Mouse (Mus musculus) hindbrain, embryonic 15.5 days (tissue): ENCODE results near the gene Clec2g. TPM values are rescaled to one million over a fixed set of nuclear protein-coding genes. Genes with fewer than 3 reads are reported as not detected.
"Not testable (repeated sequence)": the region's sequence is repeated elsewhere in the genome, so short reads cannot be mapped to it uniquely, and the experiment has no call there.

Source experiments
- ATAC-seq: fragments of 200-750 bp; cut with Nextera tagmentation; 2 replicates; pipeline ENCODE4 v1.8.0; 2017; ENCODE audit warnings: low read depth, moderate number of reproducible peaks, moderate TSS enrichment; ENCODE audit not compliant: low FRiP score
- H3K27ac ChIP-seq: fragments of 300-500 bp; sonication (generic); replicated peaks from 2 replicates; pipeline ENCODE4 v1.5.1; 2015; ENCODE audit warnings: mild to moderate bottlenecking, inconsistent platforms
- H3K27me3 ChIP-seq: fragments of 300-500 bp; sonication (generic); 2 replicates; pipeline ENCODE4 v1.6.1; 2015; ENCODE audit warnings: control low read depth, inconsistent platforms
- H3K36me3 ChIP-seq: fragments of 300-500 bp; sonication (generic); 2 replicates; pipeline ENCODE4 v1.6.1; 2015; ENCODE audit warnings: control low read depth, inconsistent platforms
- H3K4me1 ChIP-seq: fragments of 300-500 bp; sonication (generic); replicated peaks from 2 replicates; pipeline ENCODE4 v1.6.1; 2015; ENCODE audit warnings: control low read depth, inconsistent platforms
- H3K4me2 ChIP-seq: fragments of 300-500 bp; sonication (generic); 2 replicates; pipeline ENCODE4 v1.6.1; 2015; ENCODE audit warnings: moderate library complexity, mild to moderate bottlenecking, inconsistent platforms
- H3K4me3 ChIP-seq: fragments of 300-500 bp; sonication (generic); 2 replicates; pipeline ENCODE4 v1.5.1; 2015; ENCODE audit warnings: mild to moderate bottlenecking, inconsistent platforms
- H3K9ac ChIP-seq: fragments of 300-500 bp; sonication (generic); 2 replicates; pipeline ENCODE4 v1.6.1; 2015; ENCODE audit warnings: inconsistent platforms
- H3K9me3 ChIP-seq: fragments of 300-500 bp; sonication (generic); 2 replicates; pipeline ENCODE4 v1.6.1; 2016; ENCODE audit warnings: control low read depth, inconsistent platforms
- WGBS: fragments of 180-500 bp; shearing (Covaris S2); methylation state at CpG from one replicate; pipeline ENCODE4 v1.1.7; 2015; 5-methylcytosine and 5-hydroxymethylcytosine counted together
- polyA plus RNA-seq: library from polyadenylated mRNA; unstranded; fragments of >200 nt; fragmentation: Nextera tagmentation; extraction: Ambion mirVana; gene quantifications from 2 replicates; pipeline ENCODE4 v1.2.1, GENCODE M21; 2015

Clec2g gene
- polyA plus RNA-seq, 1 experiment from 2014 or later, result not detected

GRCm38 (mm10) chr6:129001392-129001791 is 67.2 kb downstream of the Clec2g start:
- Histone ChIP-seq H3K9me3 (no peaks in the 10 kb centered on the region), H3K36me3 (no peaks in the 10 kb centered on the region), H3K27me3 (no peaks in the 10 kb centered on the region; the same call in 1 of the 2 replicates), H3K4me2 (no peak overlapping the region), H3K27ac (no peak overlapping the region), H3K4me1 (no peaks in the 10 kb centered on the region), H3K4me3 (no peak overlapping the region), H3K9ac (no peak overlapping the region)
- ATAC-seq, result no peak
- 95% methylated on average over 2 of the region's 2 CpGs for WGBS

DNA sequence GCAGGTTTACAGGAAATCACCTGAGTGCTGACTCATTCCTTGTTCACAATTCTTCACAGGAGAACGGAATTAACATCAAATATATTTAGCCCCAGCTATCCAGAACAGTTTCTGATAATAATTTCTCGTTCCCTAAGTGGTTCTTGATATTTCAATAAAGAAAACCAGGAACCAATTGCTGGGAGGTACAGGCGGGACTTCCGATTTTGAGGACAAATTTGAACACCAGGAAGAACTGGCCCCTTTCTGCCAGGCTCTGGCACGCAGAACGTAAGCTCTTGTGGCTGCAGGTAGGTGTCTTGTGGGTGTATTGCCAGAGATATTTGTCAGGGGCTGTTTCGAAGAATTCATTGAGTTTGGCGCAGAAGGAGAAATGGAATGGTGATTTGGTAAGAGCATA is 74.4 kb downstream of the Clec2g start:
- Histone ChIP-seq H3K9ac (no peak overlapping the region), H3K27me3 (no peaks in the 10 kb centered on the region), H3K4me2 (no peak overlapping the region), H3K36me3 (no peaks in the 10 kb centered on the region), H3K9me3 (no peaks in the 10 kb centered on the region), H3K27ac (no peak overlapping the region), H3K4me1 (no peaks in the 10 kb centered on the region), H3K4me3 (no peak overlapping the region)
- WGBS, result 94% methylated on average over 8 of the region's 8 CpGs
- no peak for ATAC-seq

GRCm38 (mm10) chr6:129009846-129010504 is 75.8 kb downstream of the Clec2g start:
- H3K4me3 ChIP-seq, H3K4me1 ChIP-seq, H3K27ac ChIP-seq, ATAC-seq, H3K9me3 ChIP-seq, H3K27me3 ChIP-seq, H3K9ac ChIP-seq, H3K36me3 ChIP-seq, H3K4me2 ChIP-seq: not testable (repeated sequence)
- 87% methylated on average over 7 of the region's 7 CpGs for WGBS

- no peak for ATAC-seq
- H3K4me3 ChIP-seq, result no peak overlapping the region
- H3K36me3 ChIP-seq, result no peaks in the 10 kb centered on the region
- WGBS, result 83% methylated on average over 3 of the region's 3 CpGs
- no peak overlapping the region for H3K4me2 ChIP-seq
- H3K9me3 ChIP-seq, result no peaks in the 10 kb centered on the region
- no peaks in the 10 kb centered on the region for H3K27me3 ChIP-seq
- H3K27ac ChIP-seq, result no peak overlapping the region
- no peak overlapping the region for H3K9ac ChIP-seq
- no peaks in the 10 kb centered on the region for H3K4me1 ChIP-seq
These were observed 76.3 kb downstream of the Clec2g start for GRCm38 (mm10) chr6:129010505-129010873.

DNA sequence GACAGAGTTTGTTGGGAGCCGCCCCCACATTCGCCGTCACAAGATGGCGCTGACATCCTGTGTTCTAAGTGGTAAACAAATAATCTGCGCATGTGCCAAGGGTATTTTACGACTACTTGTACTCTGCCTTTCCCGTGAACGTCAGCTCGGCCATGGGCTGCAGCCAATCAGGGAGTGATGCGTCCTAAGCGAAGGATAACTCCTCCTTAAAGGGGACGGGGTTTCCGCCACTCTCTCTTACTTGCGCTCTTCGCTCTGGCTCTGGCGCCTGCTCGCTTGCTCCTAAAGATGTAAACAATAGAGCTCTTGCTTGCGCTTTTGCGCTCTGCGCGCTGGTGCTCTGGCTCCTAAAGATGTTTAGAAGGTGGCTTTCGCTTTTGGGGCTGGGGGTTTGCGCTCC is 77.8 kb downstream of the Clec2g start:
- H3K4me3 ChIP-seq, H3K4me2 ChIP-seq, H3K4me1 ChIP-seq, H3K9me3 ChIP-seq, H3K27me3 ChIP-seq, H3K9ac ChIP-seq, H3K36me3 ChIP-seq, H3K27ac ChIP-seq, ATAC-seq: not testable (repeated sequence)
- 97% methylated on average over 21 of the region's 23 CpGs for WGBS

DNA sequence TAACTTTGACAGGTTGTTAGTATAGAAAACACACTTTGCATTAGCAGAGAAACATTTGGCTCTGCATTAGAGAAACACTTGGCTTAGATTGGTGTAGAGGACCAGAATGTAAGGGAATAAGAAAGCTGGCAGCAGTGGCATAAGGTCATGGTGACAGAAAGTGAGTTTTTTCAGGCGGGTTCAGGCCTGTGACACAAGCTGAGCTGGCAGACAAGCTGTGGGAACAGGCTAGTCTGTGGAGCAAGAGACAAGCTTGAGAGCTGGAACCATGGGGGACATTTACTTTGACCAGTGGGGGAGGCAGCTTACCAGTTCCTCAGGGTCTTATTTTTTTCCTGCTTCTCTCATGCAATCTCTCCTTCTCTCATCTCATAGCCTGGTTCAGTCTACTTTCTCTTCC is 78.8 kb downstream of the Clec2g start:
- 69% methylated on average over 1 of the region's 1 CpGs for WGBS
- Histone ChIP-seq H3K4me3 (no peak overlapping the region), H3K36me3 (no peaks in the 10 kb centered on the region), H3K9me3 (no peaks in the 10 kb centered on the region), H3K4me1 (no peaks in the 10 kb centered on the region), H3K27me3 (no peaks in the 10 kb centered on the region), H3K9ac (no peak overlapping the region), H3K4me2 (no peak overlapping the region), H3K27ac (no peak overlapping the region)
- no peak for ATAC-seq

DNA sequence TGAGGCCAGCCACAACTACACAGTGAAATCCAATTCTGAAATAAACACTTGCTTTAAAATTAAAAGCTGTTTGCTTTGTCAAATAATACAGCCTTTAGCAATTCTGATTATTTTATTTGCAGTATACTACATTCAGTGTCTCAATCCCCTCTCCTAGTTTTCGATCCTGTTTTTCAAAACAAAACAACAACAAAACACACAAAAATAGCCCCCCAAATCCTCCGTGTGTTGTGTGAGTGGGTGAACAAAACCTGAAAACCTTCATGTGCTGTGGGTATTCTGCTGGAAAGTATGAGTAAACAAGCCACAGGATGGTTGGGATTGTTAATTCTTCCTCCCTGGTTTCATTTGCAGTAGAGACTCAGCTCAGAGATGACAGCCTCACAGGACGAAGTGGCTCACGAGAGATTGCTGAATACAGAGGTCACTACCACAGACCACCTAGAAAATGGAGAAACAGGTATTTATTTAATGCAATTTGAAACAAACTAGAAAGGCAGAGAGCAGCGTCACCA is 79.6 kb downstream of the Clec2g start:
- 84% methylated on average over 5 of the region's 5 CpGs for WGBS
- Histone ChIP-seq H3K4me3 (no peak overlapping the region), H3K9ac (no peak overlapping the region), H3K36me3 (no peaks in the 10 kb centered on the region), H3K9me3 (no peaks in the 10 kb centered on the region), H3K27me3 (no peaks in the 10 kb centered on the region), H3K4me1 (no peaks in the 10 kb centered on the region), H3K27ac (no peak overlapping the region), H3K4me2 (no peak overlapping the region)
- ATAC-seq, result no peak

- H3K9ac ChIP-seq, result no peak overlapping the region
- WGBS, result 91% methylated on average over 1 of the region's 1 CpGs
- H3K4me2 ChIP-seq, result no peak overlapping the region
These were observed 80.2 kb downstream of the Clec2g start for GRCm38 (mm10) chr6:129014399-129014798.

GRCm38 (mm10) chr6:129027451-129028248 is 93.5 kb downstream of the Clec2g start:
- WGBS, result 93% methylated on average over 8 of the region's 8 CpGs
- H3K27ac ChIP-seq, result no peak overlapping the region
- H3K9ac ChIP-seq, result no peak overlapping the region
- no peak for ATAC-seq
- no peak overlapping the region for H3K4me2 ChIP-seq
- no peaks in the 10 kb centered on the region for H3K4me1 ChIP-seq
- H3K9me3 ChIP-seq, result no peaks in the 10 kb centered on the region
- H3K27me3 ChIP-seq, result no peaks in the 10 kb centered on the region
- H3K4me3 ChIP-seq, result no peak overlapping the region
- no peaks in the 10 kb centered on the region for H3K36me3 ChIP-seq

More at GRCm38 (mm10) chr6:129014399-129014798, 80.2 kb downstream of the Clec2g start:
- Histone ChIP-seq H3K27me3 (no peaks in the 10 kb centered on the region), H3K4me1 (no peaks in the 10 kb centered on the region), H3K36me3 (no peaks in the 10 kb centered on the region), H3K9me3 (no peaks in the 10 kb centered on the region), H3K4me3 (no peak overlapping the region), H3K27ac (no peak overlapping the region)
- no peak for ATAC-seq

GRCm38 (mm10) chr6:129030175-129030824 is 96.1 kb downstream of the Clec2g start:
- Histone ChIP-seq H3K4me2 (no peak overlapping the region), H3K4me1 (no peaks in the 10 kb centered on the region), H3K27ac (no peak overlapping the region), H3K9me3 (no peaks in the 10 kb centered on the region), H3K27me3 (no peaks in the 10 kb centered on the region), H3K9ac (no peak overlapping the region), H3K36me3 (no peaks in the 10 kb centered on the region), H3K4me3 (no peak overlapping the region)
- no peak for ATAC-seq
- 60% methylated on average over 6 of the region's 6 CpGs for WGBS

GRCm38 (mm10) chr6:129030964-129031363 is 96.8 kb downstream of the Clec2g start:
- ATAC-seq, result no peak
- H3K4me2 ChIP-seq, result no peak overlapping the region
- H3K4me1 ChIP-seq, result no peaks in the 10 kb centered on the region
- H3K27ac ChIP-seq, result no peak overlapping the region
- no peaks in the 10 kb centered on the region for H3K36me3 ChIP-seq
- no peaks in the 10 kb centered on the region for H3K9me3 ChIP-seq
- no peak overlapping the region for H3K9ac ChIP-seq
- no peaks in the 10 kb centered on the region for H3K27me3 ChIP-seq
- 84% methylated on average over 2 of the region's 2 CpGs for WGBS
- H3K4me3 ChIP-seq, result no peak overlapping the region

DNA sequence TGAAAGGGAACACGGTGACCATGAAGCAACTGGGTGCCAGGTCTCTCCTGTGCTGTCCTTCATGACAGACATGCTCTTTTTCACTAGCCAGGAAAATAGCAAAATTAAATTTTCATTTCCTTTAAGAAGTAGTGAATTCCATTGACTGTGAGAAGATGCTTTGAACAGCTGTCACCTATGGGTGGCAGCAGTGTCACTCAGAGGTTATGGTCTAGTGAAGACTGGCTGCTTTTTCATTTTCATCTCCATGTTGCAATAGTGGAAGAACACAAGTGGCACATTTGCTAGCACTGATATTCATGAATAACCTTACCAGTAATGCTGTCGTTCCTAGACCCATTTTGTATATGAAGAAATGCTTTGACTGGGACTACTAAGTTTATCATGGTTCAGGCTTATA is 99.2 kb downstream of the Clec2g start:
- no peak overlapping the region for H3K4me2 ChIP-seq
- H3K27me3 ChIP-seq, result no peaks in the 10 kb centered on the region
- H3K36me3 ChIP-seq, result no peaks in the 10 kb centered on the region
- H3K27ac ChIP-seq, result no peak overlapping the region
- no peak for ATAC-seq
- H3K4me1 ChIP-seq, result no peaks in the 10 kb centered on the region
- no peak overlapping the region for H3K4me3 ChIP-seq
- 83% methylated on average over 2 of the region's 2 CpGs for WGBS
- no peak overlapping the region for H3K9ac ChIP-seq
- H3K9me3 ChIP-seq, result no peaks in the 10 kb centered on the region
